Mouse (Mus musculus) MEL (cell line): ENCODE measurements around the gene Tas1r2. TPM values are rescaled to one million over a fixed set of nuclear protein-coding genes. Genes with fewer than 3 reads are reported as not detected.

ENCODE experiments used
- DNase-seq: peaks from one replicate; pipeline ENCODE4 v3.0.0; 2011; ENCODE audit warnings: low read depth, low spot score
- H3K27ac ChIP-seq: 2 replicates; pipeline ENCODE4 v1.5.1; 2012; ENCODE audit warnings: low read depth, mild to moderate bottlenecking, control low read depth, low read length, moderate library complexity; ENCODE audit not compliant: control insufficient read depth
- H3K27me3 ChIP-seq, 2 experiments: fragments of 150-350 bp in 1 of 2; sonication (generic) in 1 of 2; 2 replicates each; pipeline ENCODE4 v1.6.1; 2012; ENCODE audit warnings: low read length in 2 of 2, mild to moderate bottlenecking in 2 of 2, improper control_type of control experiment in 1 of 2, moderate library complexity in 1 of 2; ENCODE audit not compliant: insufficient read depth in 2 of 2, control insufficient read depth in 1 of 2
- H3K36me3 ChIP-seq, 2 experiments: 2 replicates each; pipeline ENCODE4 v1.6.1; 2012 to 2014; ENCODE audit warnings: low read length in 2 of 2, improper control_type of control experiment in 1 of 2, inconsistent platforms in 1 of 2, mild to moderate bottlenecking in 1 of 2; ENCODE audit not compliant: insufficient read depth in 2 of 2, control insufficient read depth in 1 of 2
- H3K4me1 ChIP-seq, 2 experiments: fragments of 150-350 bp in 1 of 2; sonication (generic) in 1 of 2; 2 replicates each; pipeline ENCODE4 v1.6.1; 2012; ENCODE audit warnings: low read length in 2 of 2, improper control_type of control experiment in 1 of 2, mild to moderate bottlenecking in 1 of 2; ENCODE audit not compliant: insufficient read depth in 2 of 2, control insufficient read depth in 1 of 2
- H3K4me3 ChIP-seq, 2 experiments: fragments of 150-350 bp in 1 of 2; sonication (generic) in 1 of 2; 2 replicates each; pipeline ENCODE4 v1.5.1; 2012; ENCODE audit warnings: low read depth in 2 of 2, low read length in 2 of 2, mild to moderate bottlenecking in 2 of 2, moderate library complexity in 2 of 2, control low read depth in 1 of 2, improper control_type of control experiment in 1 of 2; ENCODE audit not compliant: control insufficient read depth in 1 of 2, insufficient read depth in 1 of 2
- H3K79me2 ChIP-seq: 2 replicates; pipeline ENCODE4 v1.6.1; 2012; ENCODE audit warnings: mild to moderate bottlenecking, low read length, moderate library complexity; ENCODE audit not compliant: control insufficient read depth, poor library complexity, insufficient read depth
- H3K9ac ChIP-seq: 2 replicates; pipeline ENCODE4 v1.6.1; 2012; ENCODE audit warnings: low read depth, mild to moderate bottlenecking, control low read depth, low read length, moderate library complexity; ENCODE audit not compliant: control insufficient read depth, poor library complexity, severe bottlenecking
- H3K9me3 ChIP-seq: fragments of 150-350 bp; sonication (generic); replicated peaks from 2 replicates; pipeline ENCODE4 v1.6.1; 2012; ENCODE audit warnings: mild to moderate bottlenecking, low read length, improper control_type of control experiment, moderate library complexity; ENCODE audit not compliant: insufficient read depth
- BHLHE40 ChIP-seq: IDR thresholded peaks from 2 replicates; pipeline ENCODE4 v1.6.1; 2012; ENCODE audit warnings: low read depth, mild to moderate bottlenecking, inconsistent platforms, low read length, improper control_type of control experiment, borderline replicate concordance
- CHD1 ChIP-seq: IDR thresholded peaks from 2 replicates; pipeline ENCODE4 v1.6.1; 2012; ENCODE audit warnings: low read depth, mild to moderate bottlenecking, inconsistent platforms, low read length, improper control_type of control experiment
- CTCF ChIP-seq, 3 experiments: IDR thresholded peaks in 2 of 3; conservative IDR thresholded peaks in 1 of 3; 2 replicates each; pipeline ENCODE4 v1.5.1; 2011 to 2012; ENCODE audit warnings: low read length in 3 of 3, low read depth in 2 of 3, mild to moderate bottlenecking in 2 of 3, improper control_type of control experiment in 1 of 3, inconsistent platforms in 1 of 3, mixed read lengths in 1 of 3, moderate library complexity in 1 of 3; ENCODE audit not compliant: control insufficient read depth in 1 of 3, insufficient read depth in 1 of 3, poor library complexity in 1 of 3, severe bottlenecking in 1 of 3
- E2F4 ChIP-seq: IDR thresholded peaks from 2 replicates; pipeline ENCODE4 v1.6.1; 2011; ENCODE audit warnings: low read depth, low read length, improper control_type of control experiment, borderline replicate concordance
- EP300 ChIP-seq, 2 experiments: IDR thresholded peaks; 2 replicates each; pipeline ENCODE4 v1.6.1; 2011; ENCODE audit warnings: improper control_type of control experiment in 2 of 2, low read length in 2 of 2, low read depth in 1 of 2, mild to moderate bottlenecking in 1 of 2
- GABPA ChIP-seq: IDR thresholded peaks from 2 replicates; pipeline ENCODE4 v1.6.1; 2012; ENCODE audit warnings: low read depth, mild to moderate bottlenecking, inconsistent platforms, low read length, improper control_type of control experiment, moderate library complexity
- HCFC1 ChIP-seq: IDR thresholded peaks from 2 replicates; pipeline ENCODE4 v1.6.1; 2012; ENCODE audit warnings: low read depth, mild to moderate bottlenecking, inconsistent platforms, low read length, improper control_type of control experiment, moderate library complexity
- JUND ChIP-seq: IDR thresholded peaks from 2 replicates; pipeline ENCODE4 v1.6.1; 2011; ENCODE audit warnings: low read depth, mild to moderate bottlenecking, improper control_type of control experiment, low read length
- MAFK ChIP-seq: IDR thresholded peaks from 2 replicates; pipeline ENCODE4 v1.6.1; 2011; ENCODE audit warnings: low read depth, mild to moderate bottlenecking, low read length, improper control_type of control experiment, borderline replicate concordance
- MAZ ChIP-seq: IDR thresholded peaks from 2 replicates; pipeline ENCODE4 v1.6.1; 2012; ENCODE audit warnings: low read depth, mild to moderate bottlenecking, inconsistent platforms, low read length, improper control_type of control experiment
- MEF2A ChIP-seq: IDR thresholded peaks from 2 replicates; pipeline ENCODE4 v1.6.1; 2014; ENCODE audit warnings: low read depth, mild to moderate bottlenecking, inconsistent platforms, low read length, improper control_type of control experiment; ENCODE audit not compliant: poor library complexity, insufficient replicate concordance, severe bottlenecking; ENCODE audit errors: extremely low read depth
- MYC ChIP-seq: IDR thresholded peaks from 2 replicates; pipeline ENCODE4 v1.6.1; 2011; ENCODE audit warnings: low read depth, mild to moderate bottlenecking, low read length, improper control_type of control experiment, moderate library complexity
- NRF1 ChIP-seq: IDR thresholded peaks from 2 replicates; pipeline ENCODE4 v1.6.1; 2014; ENCODE audit warnings: low read depth, mild to moderate bottlenecking, inconsistent platforms, low read length, improper control_type of control experiment, moderate library complexity; ENCODE audit not compliant: poor library complexity, insufficient read depth, severe bottlenecking
- POLR2A ChIP-seq, 2 experiments: IDR thresholded peaks; 2 replicates each; pipeline ENCODE4 v1.6.1; 2011 to 2012; ENCODE audit warnings: low read length in 2 of 2, mild to moderate bottlenecking in 2 of 2, control low read depth in 1 of 2, improper control_type of control experiment in 1 of 2, low read depth in 1 of 2, moderate library complexity in 1 of 2; ENCODE audit not compliant: control insufficient read depth in 1 of 2, insufficient read depth in 1 of 2, poor library complexity in 1 of 2
- POLR2AphosphoS2 ChIP-seq: IDR thresholded peaks from 2 replicates; pipeline ENCODE4 v1.6.1; 2011; ENCODE audit warnings: low read length, improper control_type of control experiment
- RAD21 ChIP-seq: IDR thresholded peaks from 2 replicates; pipeline ENCODE4 v1.6.1; 2011; ENCODE audit warnings: mild to moderate bottlenecking, low read depth, low read length, improper control_type of control experiment
- SMC3 ChIP-seq: IDR thresholded peaks from 2 replicates; pipeline ENCODE4 v1.6.1; 2011; ENCODE audit warnings: low read depth, low read length, improper control_type of control experiment
- TCF12 ChIP-seq: IDR thresholded peaks from 2 replicates; pipeline ENCODE4 v1.6.1; 2014; ENCODE audit warnings: low read depth, mild to moderate bottlenecking, inconsistent platforms, low read length, improper control_type of control experiment, moderate library complexity
- UBTF ChIP-seq: IDR thresholded peaks from 2 replicates; pipeline ENCODE4 v1.6.1; 2012; ENCODE audit warnings: low read depth, mild to moderate bottlenecking, inconsistent platforms, low read length, improper control_type of control experiment, moderate library complexity, borderline replicate concordance; ENCODE audit not compliant: insufficient read depth
- USF2 ChIP-seq, 2 experiments: IDR thresholded peaks; 2 replicates each; pipeline ENCODE4 v1.6.1; 2011 to 2012; ENCODE audit warnings: improper control_type of control experiment in 2 of 2, low read length in 2 of 2, borderline replicate concordance in 1 of 2, inconsistent platforms in 1 of 2, low read depth in 1 of 2, mild to moderate bottlenecking in 1 of 2; ENCODE audit not compliant: insufficient read depth in 1 of 2
- ZC3H11A ChIP-seq: IDR thresholded peaks from 2 replicates; pipeline ENCODE4 v1.6.1; 2012; ENCODE audit warnings: low read depth, mild to moderate bottlenecking, inconsistent platforms, low read length, improper control_type of control experiment
- ZMIZ1 ChIP-seq: IDR thresholded peaks from 2 replicates; pipeline ENCODE4 v1.6.1; 2012; ENCODE audit warnings: low read depth, mild to moderate bottlenecking, inconsistent platforms, low read length, improper control_type of control experiment, moderate library complexity
- polyA plus RNA-seq, 2 experiments: library from polyadenylated mRNA; stranded (reverse) in 1 of 2; unstranded in 1 of 2; fragments of >175 nt in 1 of 2; fragments of >200 nt in 1 of 2; gene quantifications; 2 replicates each; pipeline versions ENCODE4 v1.2.1 to v1.2.4; 2012; ENCODE audit warnings: low replicate concordance in 2 of 2, low read depth in 1 of 2; ENCODE audit not compliant: insufficient read length in 2 of 2, insufficient read depth in 1 of 2, missing spikeins in 1 of 2
- total RNA-seq: library from RNA; depleted of rRNA; stranded (reverse); fragments of 300-350 nt; gene quantifications from 2 replicates; pipeline ENCODE4 v1.2.3, GENCODE M21; 2012

The Tas1r2 gene
- total and polyA plus RNA-seq, 3 experiments, result not detected

GRCm38 (mm10) chr4:139636373-139636772 lies 17.0 kb upstream of the Tas1r2 start:
- no peaks in the 10 kb centered on the region for H3K9me3 ChIP-seq
- peak; percentile 55 for DNase-seq
- H3K36me3 ChIP-seq, result no peaks in the 10 kb centered on the region; a peak in 1 of 4 replicates
- H3K9ac ChIP-seq, result no peak overlapping the region
- H3K4me3 ChIP-seq, result no peak overlapping the region
- peaks cover 0 to 4% of the 10 kb centered on the region in 2 experiments; a peak in 1 of 4 replicates for H3K4me1 ChIP-seq
- H3K27ac ChIP-seq, result no peak overlapping the region
- 0 out of 2 replicates have a peak, but pooled peaks have one; percentile 12 for TF ChIP-seq ZC3H11A
- TF ChIP-seq RAD21, result peak; percentile 62
- TF ChIP-seq MYC, result no peak
- TF ChIP-seq SMC3, result peak; percentile 59
- no peak for TF ChIP-seq USF2 (IDR thresholded peaks at IDR 0.05; ENCODE audit: borderline replicate concordance in 1 of 2, insufficient read depth in 1 of 2, low read depth in 1 of 2, low read length in 2 of 2)
- TF ChIP-seq CTCF (IDR thresholded peaks at IDR 0.05 in 2 of 3, conservative IDR thresholded peaks at IDR 0.05 in 1 of 3; ENCODE audit: control insufficient read depth in 1 of 3, insufficient read depth in 1 of 3, low read depth in 2 of 3, low read length in 3 of 3, poor library complexity in 1 of 3, severe bottlenecking in 1 of 3), result peak; percentile 66 to 84 (median 70)
- TF ChIP-seq, all 39 proteins: peak for 4
- Histone ChIP-seq H3K27me3 (no peaks in the 10 kb centered on the region), H3K79me2 (no peaks in the 10 kb centered on the region)

GRCm38 (mm10) chr4:139637847-139638246 lies 15.5 kb upstream of the Tas1r2 start:
- no peaks in the 10 kb centered on the region; a peak in 1 of 4 replicates for H3K36me3 ChIP-seq
- peaks cover 0 to 4% of the 10 kb centered on the region in 2 experiments; a peak in 1 of 4 replicates for H3K4me1 ChIP-seq
- no peak overlapping the region for H3K9ac ChIP-seq
- H3K4me3 ChIP-seq, result no peak overlapping the region
- no peak overlapping the region for H3K27ac ChIP-seq
- H3K9me3 ChIP-seq, result no peaks in the 10 kb centered on the region
- H3K27me3 ChIP-seq, result no peaks in the 10 kb centered on the region
- DNase-seq, result no peak
- no peaks in the 10 kb centered on the region for H3K79me2 ChIP-seq
- TF ChIP-seq POLR2A (IDR thresholded peaks at IDR 0.05; ENCODE audit: control insufficient read depth in 1 of 2, insufficient read depth in 1 of 2, low read depth in 1 of 2, low read length in 2 of 2, poor library complexity in 1 of 2) (no peak), MAFK (no peak)
- TF ChIP-seq, all 39 proteins: peak for 0

- H3K27ac ChIP-seq, result no peak overlapping the region
- no peaks in the 10 kb centered on the region for H3K79me2 ChIP-seq
- H3K9ac ChIP-seq, result no peak overlapping the region
- DNase-seq, result no peak
- H3K4me3 ChIP-seq, result no peak overlapping the region
- H3K36me3 ChIP-seq, result no peaks in the 10 kb centered on the region; a peak in 1 of 4 replicates
- H3K9me3 ChIP-seq, result no peaks in the 10 kb centered on the region
- no peak for TF ChIP-seq POLR2AphosphoS2
- TF ChIP-seq BHLHE40, result no peak
- TF ChIP-seq CHD1, result no peak
- TF ChIP-seq UBTF, result no peak
- no peak for TF ChIP-seq EP300 (IDR thresholded peaks at IDR 0.05; ENCODE audit: low read depth in 1 of 2, low read length in 2 of 2)
- TF ChIP-seq JUND, result no peak
- TF ChIP-seq NRF1, result no peak
- TF ChIP-seq POLR2A (IDR thresholded peaks at IDR 0.05; ENCODE audit: control insufficient read depth in 1 of 2, insufficient read depth in 1 of 2, low read depth in 1 of 2, low read length in 2 of 2, poor library complexity in 1 of 2), result no peak
- no peak for TF ChIP-seq ZMIZ1
- no peak for TF ChIP-seq MAZ
- no peak for TF ChIP-seq SMC3
- TF ChIP-seq MEF2A, result no peak
- no peak for TF ChIP-seq USF2 (IDR thresholded peaks at IDR 0.05; ENCODE audit: borderline replicate concordance in 1 of 2, insufficient read depth in 1 of 2, low read depth in 1 of 2, low read length in 2 of 2)
- no peak for TF ChIP-seq E2F4
- TF ChIP-seq GABPA, result no peak
- TF ChIP-seq CTCF (IDR thresholded peaks at IDR 0.05 in 2 of 3, conservative IDR thresholded peaks at IDR 0.05 in 1 of 3; ENCODE audit: control insufficient read depth in 1 of 3, insufficient read depth in 1 of 3, low read depth in 2 of 3, low read length in 3 of 3, poor library complexity in 1 of 3, severe bottlenecking in 1 of 3), result no peak
- no peak for TF ChIP-seq TCF12
- no peak for TF ChIP-seq HCFC1
- H3K4me1 ChIP-seq, result peaks cover 0 to 4% of the 10 kb centered on the region in 2 experiments; a peak in 1 of 4 replicates
- no peaks in the 10 kb centered on the region for H3K27me3 ChIP-seq
These were observed 15.0 kb upstream of the Tas1r2 start for GRCm38 (mm10) chr4:139638356-139638755.
